Mouse (Mus musculus) CH12.LX (cell line): ENCODE results near the gene Prr15l.

Source experiments
- BHLHE40 ChIP-seq: IDR thresholded peaks from 2 replicates; pipeline ENCODE4 v1.6.1; 2011; ENCODE audit warnings: mild to moderate bottlenecking, low read depth, low read length, improper control_type of control experiment
- CHD1 ChIP-seq: IDR thresholded peaks from 2 replicates; pipeline ENCODE4 v1.6.1; 2012; ENCODE audit warnings: low read depth, low read length, improper control_type of control experiment, inconsistent platforms
- CTCF ChIP-seq, 2 experiments: IDR thresholded peaks in 1 of 2; conservative IDR thresholded peaks in 1 of 2; 2 replicates each; pipeline ENCODE4 v1.5.1; 2011 to 2012; ENCODE audit warnings: low read depth in 2 of 2, low read length in 2 of 2, improper control_type of control experiment in 1 of 2, inconsistent platforms in 1 of 2, mild to moderate bottlenecking in 1 of 2, moderate library complexity in 1 of 2
- EP300 ChIP-seq: IDR thresholded peaks from 2 replicates; pipeline ENCODE4 v1.6.1; 2011; ENCODE audit warnings: low read length, improper control_type of control experiment
- ETS1 ChIP-seq: conservative IDR thresholded peaks from 2 replicates; pipeline ENCODE4 v1.6.1; 2012; ENCODE audit warnings: low read depth, mild to moderate bottlenecking, inconsistent platforms, low read length, improper control_type of control experiment, moderate library complexity
- MEF2A ChIP-seq: IDR thresholded peaks from 2 replicates; pipeline ENCODE4 v1.6.1; 2014; ENCODE audit warnings: low read depth, mild to moderate bottlenecking, inconsistent platforms, low read length, improper control_type of control experiment, borderline replicate concordance
- MYC ChIP-seq: IDR thresholded peaks from 2 replicates; pipeline ENCODE4 v1.6.1; 2011; ENCODE audit warnings: low read depth, mild to moderate bottlenecking, improper control_type of control experiment, low read length
- NELFE ChIP-seq: IDR thresholded peaks from 2 replicates; pipeline ENCODE4 v1.6.1; 2011; ENCODE audit warnings: low read depth, low read length, improper control_type of control experiment
- PAX5 ChIP-seq: IDR thresholded peaks from 2 replicates; pipeline ENCODE4 v1.6.1; 2012; ENCODE audit warnings: low read length, inconsistent platforms, mixed read lengths
- POLR2A ChIP-seq: IDR thresholded peaks from 2 replicates; pipeline ENCODE4 v1.6.1; 2011; ENCODE audit warnings: low read depth, mild to moderate bottlenecking, improper control_type of control experiment, low read length
- TCF12 ChIP-seq: IDR thresholded peaks from 2 replicates; pipeline ENCODE4 v1.6.1; 2014; ENCODE audit warnings: low read depth, mild to moderate bottlenecking, inconsistent platforms, low read length, improper control_type of control experiment
- UBTF ChIP-seq: IDR thresholded peaks from 2 replicates; pipeline ENCODE4 v1.6.1; 2012; ENCODE audit warnings: low read depth, mild to moderate bottlenecking, inconsistent platforms, low read length, improper control_type of control experiment, moderate library complexity
- ZC3H11A ChIP-seq: IDR thresholded peaks from 2 replicates; pipeline ENCODE4 v1.6.1; 2012; ENCODE audit warnings: low read depth, mild to moderate bottlenecking, inconsistent platforms, low read length, improper control_type of control experiment
- ZMIZ1 ChIP-seq: IDR thresholded peaks from 2 replicates; pipeline ENCODE4 v1.6.1; 2012; ENCODE audit warnings: low read depth, mild to moderate bottlenecking, inconsistent platforms, low read length, improper control_type of control experiment

- no peak for TF ChIP-seq CTCF (conservative IDR thresholded peaks at IDR 0.05 in 1 of 2, IDR thresholded peaks at IDR 0.05 in 1 of 2; ENCODE audit: low read depth in 2 of 2, low read length in 2 of 2)
- TF ChIP-seq PAX5, result no peak
- no peak for TF ChIP-seq BHLHE40
- TF ChIP-seq EP300, result no peak
- TF ChIP-seq POLR2A, result no peak
- TF ChIP-seq ZC3H11A, result no peak
- TF ChIP-seq MYC, result no peak
- no peak for TF ChIP-seq TCF12
- TF ChIP-seq MEF2A, result no peak
- no peak for TF ChIP-seq UBTF
- TF ChIP-seq NELFE, result no peak
- no peak for TF ChIP-seq CHD1
- TF ChIP-seq ZMIZ1, result no peak
- TF ChIP-seq ETS1, result no peak
Observed at GRCm38 (mm10) chr11:96924861-96925260, 3.0 kb upstream of the Prr15l start.
